Mouse (Mus musculus) testis, adult 2 months (tissue): ENCODE measurements around the gene Tmem253.

Experiments
- CTCF ChIP-seq: fragments of 200-500 bp; IDR thresholded peaks from 2 replicates; pipeline ENCODE4 v1.5.1; 2012; ENCODE audit warnings: low read depth, mild to moderate bottlenecking, inconsistent platforms, low read length, moderate library complexity; ENCODE audit not compliant: control insufficient read depth, insufficient read depth, insufficient replicate concordance
- POLR2A ChIP-seq: fragments of 200-500 bp; IDR thresholded peaks from 2 replicates; pipeline ENCODE4 v1.6.1; 2012; ENCODE audit warnings: low read depth, mild to moderate bottlenecking, inconsistent platforms, low read length, moderate library complexity; ENCODE audit not compliant: control insufficient read depth

DNA sequence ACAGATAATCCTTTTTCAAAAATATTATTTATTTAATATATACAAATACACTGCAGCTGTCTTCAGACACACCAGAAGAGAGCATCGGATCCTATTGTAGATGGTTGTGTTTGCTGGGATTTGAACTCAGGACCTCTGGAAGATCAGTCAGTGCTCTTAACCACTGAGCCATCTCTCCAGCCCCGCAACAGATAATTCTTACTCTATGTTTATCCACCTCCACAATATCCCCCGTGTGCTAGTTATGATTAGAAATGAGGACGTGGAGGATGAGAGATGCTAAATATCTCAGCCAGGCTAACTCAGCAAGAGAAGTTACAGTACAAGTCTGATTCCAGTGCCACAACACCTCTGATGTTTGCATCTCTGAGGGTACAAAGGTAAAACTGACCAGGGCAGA lies 21.0 kb upstream of the Tmem253 start:
- TF ChIP-seq CTCF (no peak), POLR2A (no peak)
